Mouse (Mus musculus) stomach, embryonic 15.5 days (tissue): Measurements from ENCODE around the gene Col18a1. TPM values are rescaled to one million over a fixed set of nuclear protein-coding genes. Genes with fewer than 3 reads are reported as not detected.

Experiments used
- ATAC-seq: fragments of 200-750 bp; cut with Nextera tagmentation; 2 replicates; pipeline ENCODE4 v1.8.0; 2017; ENCODE audit warnings: low read depth, moderate number of reproducible peaks, moderate TSS enrichment; ENCODE audit not compliant: insufficient read depth, low FRiP score
- H3K27ac ChIP-seq: fragments of 300-500 bp; sonication (generic); 2 replicates; pipeline ENCODE4 v1.5.1; 2015; ENCODE audit warnings: mild to moderate bottlenecking, inconsistent platforms
- H3K27me3 ChIP-seq: fragments of 300-500 bp; sonication (generic); replicated peaks from 2 replicates; pipeline ENCODE4 v1.6.1; 2015; ENCODE audit warnings: inconsistent platforms
- H3K36me3 ChIP-seq: fragments of 300-500 bp; sonication (generic); 2 replicates; pipeline ENCODE4 v1.6.1; 2015; ENCODE audit warnings: inconsistent platforms
- H3K4me1 ChIP-seq: fragments of 300-500 bp; sonication (generic); 2 replicates; pipeline ENCODE4 v1.6.1; 2015; ENCODE audit warnings: inconsistent platforms
- H3K4me2 ChIP-seq: fragments of 300-500 bp; sonication (generic); 2 replicates; pipeline ENCODE4 v1.6.1; 2015; ENCODE audit warnings: mild to moderate bottlenecking, inconsistent platforms
- H3K4me3 ChIP-seq: fragments of 300-500 bp; sonication (generic); replicated peaks from 2 replicates; pipeline ENCODE4 v1.5.1; 2015; ENCODE audit warnings: inconsistent platforms
- H3K9ac ChIP-seq: fragments of 300-500 bp; sonication (generic); 2 replicates; pipeline ENCODE4 v1.6.1; 2015; ENCODE audit warnings: inconsistent platforms
- H3K9me3 ChIP-seq: fragments of 300-500 bp; sonication (generic); 2 replicates; pipeline ENCODE4 v1.6.1; 2016; ENCODE audit warnings: inconsistent platforms
- WGBS: fragments of 180-500 bp; shearing (Covaris S2); methylation state at CpG from one replicate; pipeline ENCODE4 v1.1.7; 2015; 5-methylcytosine and 5-hydroxymethylcytosine counted together
- polyA plus RNA-seq: library from polyadenylated mRNA; unstranded; fragments of >200 nt; fragmentation: Nextera tagmentation; extraction: Ambion mirVana; gene quantifications from 2 replicates; pipeline ENCODE4 v1.2.1, GENCODE M21; 2015

Gene Col18a1
- polyA plus RNA-seq, 1 experiment from 2014 or later, result 70.3 TPM

DNA sequence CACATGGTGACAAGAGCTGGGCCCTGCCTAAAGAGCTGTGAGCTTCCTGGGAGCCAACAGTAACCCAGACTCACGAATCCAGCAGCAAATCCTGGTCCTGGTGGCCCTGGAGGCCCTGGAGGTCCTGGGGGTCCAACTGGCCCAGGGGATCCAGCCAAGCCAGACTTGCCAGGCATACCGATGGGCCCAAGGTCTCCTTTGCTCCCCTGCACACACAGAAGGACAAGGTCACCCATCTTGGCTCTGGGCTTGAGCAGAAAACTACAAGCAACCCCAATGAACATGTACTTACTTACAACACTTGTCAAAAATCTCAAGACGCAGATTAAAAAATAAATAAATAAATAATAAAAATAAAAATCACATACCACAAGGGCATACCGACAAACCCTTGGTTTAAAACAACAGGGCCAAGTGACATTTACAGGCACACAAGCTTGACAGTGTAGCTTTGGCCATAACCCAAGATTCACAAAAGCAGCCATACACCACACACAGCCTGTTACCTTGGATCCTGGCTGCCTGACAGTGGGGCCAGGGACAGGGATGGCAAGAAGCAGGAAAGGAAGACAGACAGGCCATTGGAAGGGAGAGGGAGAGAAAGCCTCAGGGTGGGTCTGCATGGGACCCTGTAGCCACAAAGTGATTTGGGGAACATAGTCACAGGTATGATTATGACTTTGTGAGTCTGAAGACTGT lies 91.9 kb downstream of the Col18a1 start:
- Histone ChIP-seq H3K4me1 (no peaks in the 10 kb centered on the region), H3K4me3 (no peak overlapping the region), H3K9me3 (no peaks in the 10 kb centered on the region), H3K4me2 (no peak overlapping the region), H3K27me3 (no peaks in the 10 kb centered on the region), H3K9ac (no peak overlapping the region), H3K36me3 (peaks cover 7% of the 10 kb centered on the region), H3K27ac (no peak overlapping the region)
- WGBS, result 79% methylated on average over 4 of the region's 4 CpGs
- ATAC-seq, result no peak

DNA sequence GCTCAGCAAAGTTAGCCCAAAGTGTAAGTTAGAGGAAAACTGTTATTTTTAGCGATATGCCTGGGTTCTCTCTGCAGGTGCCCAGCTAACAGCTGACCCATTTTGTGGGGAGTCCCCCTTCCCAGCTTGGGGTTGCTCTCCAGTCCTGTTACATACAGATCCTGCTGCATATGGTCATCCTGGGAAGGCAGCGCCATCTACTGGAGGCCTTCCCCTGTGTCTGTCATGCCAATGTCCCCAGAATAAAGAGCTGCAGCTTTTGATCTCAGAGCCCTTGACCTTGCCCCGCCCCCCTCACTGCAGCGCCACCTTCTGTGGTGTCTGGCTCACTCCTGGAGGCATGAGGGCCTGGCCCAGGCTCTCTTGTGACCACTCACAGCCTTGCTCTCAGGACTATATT lies 96.3 kb downstream of the Col18a1 start:
- Histone ChIP-seq H3K4me1 (no peaks in the 10 kb centered on the region), H3K27me3 (no peaks in the 10 kb centered on the region), H3K9me3 (no peaks in the 10 kb centered on the region), H3K27ac (no peak overlapping the region), H3K36me3 (no peaks in the 10 kb centered on the region), H3K4me3 (no peak overlapping the region), H3K9ac (no peak overlapping the region), H3K4me2 (no peak overlapping the region)
- ATAC-seq, result no peak
- WGBS, result 57% methylated on average over 4 of the region's 4 CpGs

DNA sequence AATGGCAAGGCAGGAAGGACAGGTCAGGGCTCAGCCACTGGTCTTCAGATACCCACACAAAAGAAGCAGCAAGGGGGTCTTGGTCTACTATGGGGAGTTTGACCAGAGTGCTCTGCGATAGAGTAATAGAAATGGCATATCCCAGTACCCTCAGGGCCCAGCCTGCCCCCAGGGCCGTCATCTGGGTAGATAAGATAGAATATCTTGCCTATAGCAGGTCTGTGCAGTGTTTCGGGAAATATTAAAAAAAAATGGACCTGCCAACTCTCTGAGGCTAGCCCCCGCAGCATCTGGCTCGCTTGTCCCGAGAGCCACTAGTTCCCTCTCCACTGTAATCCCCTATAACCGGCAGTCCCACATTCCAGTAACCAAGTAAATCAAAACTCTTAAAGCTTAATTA lies 97.9 kb downstream of the Col18a1 start:
- no peaks in the 10 kb centered on the region for H3K36me3 ChIP-seq

DNA sequence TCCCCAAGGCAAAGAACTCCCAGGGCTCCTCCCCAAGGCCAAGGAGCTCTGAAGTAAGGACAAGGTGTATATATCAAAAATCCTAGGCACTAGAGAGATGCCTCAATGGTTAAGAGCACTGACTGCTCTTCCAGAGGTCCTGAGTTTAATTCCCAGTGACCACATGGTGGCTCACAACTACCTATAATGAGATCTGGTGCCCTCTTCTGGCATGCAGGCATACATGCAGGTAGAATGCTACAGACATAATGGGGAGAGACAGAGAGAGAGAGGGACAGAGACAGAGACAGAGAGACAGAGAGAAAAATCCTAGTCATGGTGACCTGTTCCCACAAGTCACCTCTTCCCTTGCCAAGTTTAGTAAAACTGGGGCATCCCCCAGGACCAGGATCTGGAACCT lies 101.7 kb downstream of the Col18a1 start:
- no peaks in the 10 kb centered on the region for H3K9me3 ChIP-seq
- no peak overlapping the region for H3K4me3 ChIP-seq
- H3K9ac ChIP-seq, result no peak overlapping the region
- H3K27me3 ChIP-seq, result no peaks in the 10 kb centered on the region
- no peak for ATAC-seq
- H3K27ac ChIP-seq, result no peak overlapping the region
- no peaks in the 10 kb centered on the region for H3K36me3 ChIP-seq
- H3K4me2 ChIP-seq, result no peak overlapping the region
- peaks cover 10% of the 10 kb centered on the region; the same call in 1 of the 2 replicates for H3K4me1 ChIP-seq

More for the DNA sequence above, 97.9 kb downstream of the Col18a1 start:
- 87% methylated on average over 7 of the region's 7 CpGs for WGBS
- no peaks in the 10 kb centered on the region for H3K27me3 ChIP-seq
- no peak overlapping the region for H3K9ac ChIP-seq
- no peaks in the 10 kb centered on the region for H3K4me1 ChIP-seq
- H3K4me2 ChIP-seq, result no peak overlapping the region
- no peaks in the 10 kb centered on the region for H3K9me3 ChIP-seq
- no peak overlapping the region for H3K27ac ChIP-seq
- no peak overlapping the region for H3K4me3 ChIP-seq
- ATAC-seq, result no peak

DNA sequence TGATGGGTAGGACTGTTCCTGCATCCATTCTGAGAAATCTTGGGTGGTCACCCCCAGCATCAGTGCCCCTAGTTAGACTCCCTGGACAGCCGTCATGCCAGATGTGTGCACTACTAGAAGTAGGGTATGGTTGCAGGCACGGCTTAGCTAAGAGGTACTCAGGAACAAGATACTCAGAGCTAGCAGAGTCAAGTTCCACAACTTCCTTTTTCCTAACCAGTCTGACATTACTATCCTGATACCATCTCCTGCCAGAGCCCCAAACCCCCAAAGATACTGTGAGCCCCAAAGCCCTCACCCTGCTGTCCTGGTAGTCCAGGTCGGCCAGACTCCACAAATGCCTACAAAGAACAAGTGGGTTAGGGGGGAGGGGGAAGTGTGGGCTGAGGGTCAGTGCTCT lies 102.1 kb downstream of the Col18a1 start:
- H3K36me3 ChIP-seq, result no peaks in the 10 kb centered on the region
- peaks cover 10% of the 10 kb centered on the region; the same call in 1 of the 2 replicates for H3K4me1 ChIP-seq
- H3K27ac ChIP-seq, result no peak overlapping the region
- WGBS, result 87% methylated on average over 3 of the region's 3 CpGs
- no peak overlapping the region for H3K4me2 ChIP-seq
- ATAC-seq, result no peak
- no peak overlapping the region for H3K9ac ChIP-seq
- no peaks in the 10 kb centered on the region for H3K9me3 ChIP-seq
- no peak overlapping the region for H3K4me3 ChIP-seq
- no peaks in the 10 kb centered on the region for H3K27me3 ChIP-seq

DNA sequence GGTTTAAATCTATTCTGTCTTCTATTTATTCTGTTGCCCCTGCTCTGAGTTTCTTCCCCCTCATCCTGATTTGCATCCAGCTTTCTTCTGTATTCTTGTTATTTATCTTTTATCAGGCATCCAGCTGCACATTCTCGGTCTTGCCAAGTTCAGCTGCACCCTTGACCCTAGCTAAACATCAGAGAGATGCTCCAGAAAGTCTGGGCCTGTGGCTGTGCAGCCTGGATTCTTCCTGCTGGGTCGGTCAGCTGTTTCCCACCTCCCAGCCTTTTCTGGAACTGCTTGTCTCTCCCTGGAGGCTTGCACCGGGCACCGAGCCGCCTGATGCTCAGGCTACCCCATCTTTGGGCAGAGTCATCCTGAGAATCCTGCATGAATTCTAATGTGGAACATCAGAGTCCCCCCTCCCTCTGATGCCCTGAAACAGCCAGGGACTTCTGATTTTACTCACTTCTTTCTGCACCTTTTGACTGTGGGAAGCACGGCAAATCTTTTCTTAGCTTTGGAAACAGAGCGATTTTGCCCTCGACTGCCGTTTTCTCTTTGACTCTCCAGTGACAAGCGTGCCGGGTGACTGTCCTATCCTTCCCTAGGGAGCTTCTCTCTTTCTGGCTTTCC lies 103.8 kb downstream of the Col18a1 start:
- Histone ChIP-seq H3K4me2 (no peak overlapping the region), H3K9ac (no peak overlapping the region), H3K27me3 (no peaks in the 10 kb centered on the region), H3K9me3 (no peaks in the 10 kb centered on the region), H3K36me3 (no peaks in the 10 kb centered on the region), H3K27ac (no peak overlapping the region), H3K4me1 (peaks cover 10% of the 10 kb centered on the region; the same call in 1 of the 2 replicates), H3K4me3 (no peak overlapping the region)
- 67% methylated on average over 11 of the region's 11 CpGs for WGBS
- ATAC-seq, result no peak

DNA sequence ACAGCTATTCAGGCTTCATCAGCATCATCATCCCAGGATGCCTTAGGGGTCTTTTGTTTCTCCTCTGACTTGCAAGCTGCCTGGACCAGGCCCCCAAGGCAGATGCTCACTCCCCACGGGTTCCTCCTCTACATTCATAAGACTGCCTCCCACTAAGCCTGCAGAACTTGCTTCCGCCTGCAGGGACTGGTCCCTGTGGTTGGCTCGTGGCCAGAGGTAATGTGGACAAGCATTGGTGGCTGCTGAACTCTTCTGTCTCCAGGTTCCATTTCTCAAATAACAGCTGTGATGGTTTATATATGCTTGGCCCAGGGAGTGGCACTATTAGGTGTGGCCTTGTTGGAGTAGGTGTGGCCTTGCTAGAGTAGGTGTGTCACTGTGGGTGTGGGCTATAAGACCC lies 104.9 kb downstream of the Col18a1 start:
- no peak overlapping the region for H3K9ac ChIP-seq
- 56% methylated on average over 3 of the region's 3 CpGs for WGBS
- no peaks in the 10 kb centered on the region for H3K9me3 ChIP-seq
- H3K4me3 ChIP-seq, result no peak overlapping the region
- no peak overlapping the region for H3K27ac ChIP-seq
- H3K27me3 ChIP-seq, result no peaks in the 10 kb centered on the region
- H3K4me1 ChIP-seq, result peaks cover 10% of the 10 kb centered on the region; the same call in 1 of the 2 replicates
- no peaks in the 10 kb centered on the region for H3K36me3 ChIP-seq
- no peak overlapping the region for H3K4me2 ChIP-seq
- ATAC-seq, result no peak

DNA sequence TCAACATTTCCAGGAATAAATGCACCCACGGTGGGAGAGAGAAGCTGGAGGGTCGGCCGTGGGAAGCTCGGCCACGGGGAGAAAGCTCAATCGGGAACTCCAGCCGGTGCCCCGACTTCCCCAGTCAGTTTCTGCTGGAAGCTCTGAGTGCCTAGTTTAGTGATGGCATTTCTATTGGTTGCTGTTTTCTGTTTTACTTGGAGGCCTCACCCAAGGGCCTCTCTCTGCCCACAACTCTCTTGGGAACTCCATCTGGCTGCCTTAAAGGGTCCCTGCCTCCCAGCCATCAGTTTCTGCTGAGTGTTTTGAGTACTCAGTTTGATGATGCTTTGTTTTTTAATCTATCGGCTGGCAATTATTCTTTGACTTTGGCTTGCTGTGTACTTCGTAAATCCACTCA lies 109.6 kb downstream of the Col18a1 start:
- no peak for ATAC-seq
- no peak overlapping the region for H3K9ac ChIP-seq
- H3K36me3 ChIP-seq, result peaks cover 3% of the 10 kb centered on the region; the same call in 1 of the 2 replicates
- H3K4me3 ChIP-seq, result no peak overlapping the region
- peaks cover 6% of the 10 kb centered on the region; the same call in 1 of the 2 replicates for H3K4me1 ChIP-seq
- H3K9me3 ChIP-seq, result no peaks in the 10 kb centered on the region
- H3K27ac ChIP-seq, result no peak overlapping the region
- H3K27me3 ChIP-seq, result no peaks in the 10 kb centered on the region
- H3K4me2 ChIP-seq, result no peak overlapping the region
- 81% methylated on average over 10 of the region's 10 CpGs for WGBS

DNA sequence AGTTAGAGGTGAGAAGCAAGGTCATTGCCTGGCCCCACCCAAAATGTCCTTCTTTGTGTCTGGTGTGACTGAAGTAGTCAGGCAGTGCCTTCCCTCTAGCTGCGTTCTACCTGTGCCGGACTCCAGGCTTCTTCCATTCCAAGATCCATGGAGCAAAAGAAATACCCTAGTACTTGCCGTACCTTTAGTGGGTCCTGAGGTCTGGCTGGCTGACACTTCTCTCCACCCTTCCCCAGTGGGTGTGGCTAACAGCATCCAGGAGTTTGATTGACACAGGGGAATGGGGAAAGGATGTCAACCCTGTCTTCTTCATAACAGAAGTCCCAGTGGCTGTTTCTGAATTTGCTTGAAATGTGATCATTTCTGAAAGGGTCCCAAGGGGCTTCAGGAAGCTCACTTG lies 117.7 kb downstream of the Col18a1 start:
- H3K27ac ChIP-seq, result no peak overlapping the region
- no peaks in the 10 kb centered on the region for H3K9me3 ChIP-seq
- no peaks in the 10 kb centered on the region for H3K27me3 ChIP-seq
- H3K4me1 ChIP-seq, result no peaks in the 10 kb centered on the region
- H3K4me2 ChIP-seq, result no peak overlapping the region
- no peak overlapping the region for H3K9ac ChIP-seq
- 97% methylated on average over 3 of the region's 3 CpGs for WGBS
- H3K36me3 ChIP-seq, result peaks cover 39% of the 10 kb centered on the region
- no peak overlapping the region for H3K4me3 ChIP-seq
- no peak for ATAC-seq

DNA sequence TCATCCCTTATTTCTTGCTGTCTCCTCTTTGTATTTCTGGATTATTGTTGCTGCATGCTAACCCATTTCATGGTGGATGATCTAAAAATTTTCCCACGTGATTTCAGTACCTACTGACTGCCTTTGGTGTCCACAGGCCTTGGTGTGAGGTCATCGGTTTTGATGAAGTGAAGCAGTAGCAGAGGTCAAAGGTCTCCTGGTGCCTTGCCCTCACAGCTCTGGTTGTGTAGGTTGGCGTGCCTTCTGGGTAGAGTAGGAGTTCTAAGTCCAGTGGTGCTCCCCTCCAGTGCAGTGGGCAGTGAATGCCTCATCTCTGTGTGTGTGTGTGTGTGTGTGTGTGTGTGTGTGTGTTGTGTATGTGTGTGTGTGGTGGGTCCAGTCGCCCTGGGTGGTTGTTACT lies 118.2 kb downstream of the Col18a1 start:
- no peak overlapping the region for H3K4me2 ChIP-seq
- H3K27ac ChIP-seq, result no peak overlapping the region
- H3K9me3 ChIP-seq, result no peaks in the 10 kb centered on the region
- no peaks in the 10 kb centered on the region for H3K4me1 ChIP-seq
- WGBS, result 65% methylated on average over 4 of the region's 4 CpGs
- H3K4me3 ChIP-seq, result no peak overlapping the region
- H3K9ac ChIP-seq, result no peak overlapping the region
- H3K27me3 ChIP-seq, result no peaks in the 10 kb centered on the region
- H3K36me3 ChIP-seq, result peaks cover 43% of the 10 kb centered on the region
- ATAC-seq, result no peak

DNA sequence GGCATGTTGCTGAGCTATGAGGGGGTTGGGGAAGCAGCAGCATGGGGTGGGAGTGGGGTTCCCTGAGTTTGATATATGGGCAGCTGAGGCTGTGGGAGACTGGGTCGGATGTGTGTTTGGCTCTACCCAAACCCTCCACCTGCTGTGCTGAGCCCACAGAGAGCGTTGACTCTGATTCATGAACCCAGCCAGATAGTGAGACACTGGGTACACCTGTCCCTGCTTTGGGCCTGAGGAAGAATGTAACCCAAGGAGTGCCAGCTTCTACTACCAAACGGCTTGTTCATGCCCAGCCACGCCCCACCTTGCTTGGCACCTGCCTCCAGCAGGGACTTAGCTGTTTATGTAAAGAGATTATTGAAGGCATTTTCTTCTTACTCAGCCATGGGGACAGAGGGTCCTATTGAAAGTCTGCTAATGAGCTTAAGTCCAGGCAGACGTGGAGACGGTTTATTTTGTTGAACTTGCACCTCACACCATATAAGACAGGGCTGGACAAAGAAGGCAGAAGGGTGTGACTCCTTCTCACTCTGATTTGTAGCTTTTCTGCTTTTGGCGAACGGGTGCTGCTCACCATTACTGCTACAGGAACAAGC lies 127.7 kb downstream of the Col18a1 start:
- H3K36me3 ChIP-seq, result peaks cover 19% of the 10 kb centered on the region; the same call in 1 of the 2 replicates

DNA sequence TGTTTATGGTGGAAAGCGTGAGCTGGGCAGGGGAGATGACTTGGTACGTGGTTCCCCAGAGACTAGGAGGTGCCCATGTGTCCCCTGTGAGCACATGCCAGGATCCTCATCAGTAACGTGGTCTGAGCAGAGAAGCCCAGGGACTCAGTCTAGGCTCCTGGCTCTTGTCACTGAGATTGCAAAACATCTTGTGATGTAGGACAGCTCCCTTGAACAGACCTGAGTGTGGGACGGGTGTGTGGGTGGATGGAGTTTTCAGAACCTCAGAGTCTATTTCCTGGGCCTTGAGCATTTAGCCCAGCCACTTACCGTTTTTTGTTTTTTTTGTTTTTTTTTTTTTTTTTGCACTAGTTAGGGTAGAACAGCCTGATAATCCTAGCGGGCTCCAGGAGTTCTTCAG lies 130.9 kb downstream of the Col18a1 start:
- Histone ChIP-seq H3K36me3 (0 out of 2 replicates have a peak, but pooled peaks cover 4% of the 10 kb centered on the region), H3K4me1 (peaks cover 18% of the 10 kb centered on the region), H3K4me2 (no peak overlapping the region), H3K9me3 (no peaks in the 10 kb centered on the region), H3K27me3 (no peaks in the 10 kb centered on the region), H3K27ac (no peak overlapping the region), H3K9ac (no peak overlapping the region), H3K4me3 (no peak overlapping the region)
- 84% methylated on average over 6 of the region's 6 CpGs for WGBS
- ATAC-seq, result no peak

More for the DNA sequence above, 127.7 kb downstream of the Col18a1 start:
- Histone ChIP-seq H3K4me2 (no peak overlapping the region), H3K27me3 (no peaks in the 10 kb centered on the region), H3K4me1 (peaks cover 14% of the 10 kb centered on the region), H3K27ac (no peak overlapping the region), H3K4me3 (no peak overlapping the region), H3K9me3 (no peaks in the 10 kb centered on the region), H3K9ac (no peak overlapping the region)
- WGBS, result 83% methylated on average over 8 of the region's 8 CpGs
- no peak for ATAC-seq
